Mouse (Mus musculus) limb, embryonic 14.5 days (tissue): ENCODE data around the gene Dab1. TPM values are rescaled to one million over a fixed set of nuclear protein-coding genes. Genes with fewer than 3 reads are reported as not detected.

Source experiments
- ATAC-seq: fragments of 200-750 bp; cut with Nextera tagmentation; 2 replicates; pipeline ENCODE4 v1.8.0; 2017; ENCODE audit warnings: low read depth, moderate number of reproducible peaks, moderate TSS enrichment; ENCODE audit not compliant: low FRiP score
- DNase-seq: peaks from one replicate; pipeline ENCODE4 v3.0.0-alpha.2; 2015; ENCODE audit warnings: low spot score
- H3K27ac ChIP-seq: fragments of 300-500 bp; sonication (generic); replicated peaks from 2 replicates; pipeline ENCODE4 v1.5.1; 2014; ENCODE audit warnings: low read depth, mild to moderate bottlenecking, low read length, moderate library complexity, mixed read lengths
- H3K27me3 ChIP-seq: fragments of 300-500 bp; sonication (generic); 2 replicates; pipeline ENCODE4 v1.6.1; 2014; ENCODE audit warnings: low read length, mixed read lengths; ENCODE audit not compliant: control insufficient read depth, insufficient read depth
- H3K36me3 ChIP-seq: fragments of 300-500 bp; sonication (generic); 2 replicates; pipeline ENCODE4 v1.6.1; 2014; ENCODE audit warnings: mild to moderate bottlenecking, low read length, moderate library complexity, mixed read lengths; ENCODE audit not compliant: control insufficient read depth, insufficient read depth
- H3K4me1 ChIP-seq: fragments of 300-500 bp; sonication (generic); 2 replicates; pipeline ENCODE4 v1.6.1; 2014; ENCODE audit warnings: antibody characterized with exemption, low read length, mixed read lengths; ENCODE audit not compliant: control insufficient read depth, insufficient read depth
- H3K4me2 ChIP-seq: fragments of 300-500 bp; sonication (generic); replicated peaks from 2 replicates; pipeline ENCODE4 v1.6.1; 2014; ENCODE audit warnings: low read depth, mild to moderate bottlenecking, low read length, moderate library complexity; ENCODE audit not compliant: severe bottlenecking
- H3K4me3 ChIP-seq: fragments of 300-500 bp; sonication (generic); replicated peaks from 2 replicates; pipeline ENCODE4 v1.5.1; 2014; ENCODE audit warnings: low read length
- H3K9ac ChIP-seq: fragments of 300-500 bp; sonication (generic); 2 replicates; pipeline ENCODE4 v1.6.1; 2014; ENCODE audit warnings: mild to moderate bottlenecking, low read depth, low read length, moderate library complexity; ENCODE audit not compliant: severe bottlenecking
- H3K9me3 ChIP-seq: fragments of 300-500 bp; sonication (generic); 2 replicates; pipeline ENCODE4 v1.6.1; 2016; ENCODE audit warnings: low read length; ENCODE audit not compliant: control insufficient read depth
- POLR2A ChIP-seq: fragments of 200-500 bp; IDR thresholded peaks from 2 replicates; pipeline ENCODE4 v1.8.0; 2012; ENCODE audit warnings: inconsistent platforms, mild to moderate bottlenecking, moderate library complexity, borderline replicate concordance; ENCODE audit not compliant: insufficient read depth, insufficient read length; ENCODE audit errors: extremely low read depth
- whole genome bisulfite sequencing: fragments of 180-500 bp; shearing (Covaris S2); extraction: QIAGEN DNeasy Blood & Tissue Kit; methylation state at CpG from one replicate; pipeline ENCODE4 v1.1.7; 2014; 5-methylcytosine and 5-hydroxymethylcytosine counted together
- polyA plus RNA-seq, 2 experiments: library from polyadenylated mRNA; depleted of rRNA in 1 of 2; stranded (reverse) in 1 of 2; unstranded in 1 of 2; fragments of >200 nt; fragmentation: Nextera tagmentation in 1 of 2; extraction: Ambion mirVana in 1 of 2; gene quantifications; 2 replicates each; pipeline versions ENCODE4 v1.2.1 to v1.2.3; 2012 to 2014

Dab1 gene
- polyA plus RNA-seq, 2 experiments = 5.5 to 12.1 TPM

- H3K27ac ChIP-seq = no peak overlapping the region
- no peaks in the 10 kb centered on the region for H3K36me3 ChIP-seq
- no peak overlapping the region for H3K9ac ChIP-seq
- DNase-seq = no peak
- WGBS = 95% methylated on average over 1 of the region's 1 CpGs
- no peak overlapping the region for H3K4me2 ChIP-seq
- H3K4me3 ChIP-seq = no peak overlapping the region
- no peaks in the 10 kb centered on the region for H3K27me3 ChIP-seq
- no peak for ATAC-seq
- 0 out of 2 replicates have a peak, but pooled peaks cover 5% of the 10 kb centered on the region for H3K4me1 ChIP-seq
- H3K9me3 ChIP-seq = no peaks in the 10 kb centered on the region
- TF ChIP-seq POLR2A = no peak
Measured at GRCm38 (mm10) chr4:104465594-104465993, 846.4 kb downstream of the Dab1 start.

GRCm38 (mm10) chr4:104468666-104469065 lies 849.5 kb downstream of the Dab1 start:
- Histone ChIP-seq H3K9ac (no peak overlapping the region), H3K36me3 (no peaks in the 10 kb centered on the region), H3K4me1 (0 out of 2 replicates have a peak, but pooled peaks cover 3% of the 10 kb centered on the region), H3K9me3 (no peaks in the 10 kb centered on the region), H3K27me3 (no peaks in the 10 kb centered on the region), H3K4me3 (no peak overlapping the region), H3K4me2 (no peak overlapping the region), H3K27ac (no peak overlapping the region)
- TF ChIP-seq POLR2A = no peak
- no peak for DNase-seq
- WGBS = 75% methylated on average over 3 of the region's 3 CpGs
- ATAC-seq = no peak

GRCm38 (mm10) chr4:104472915-104473314 lies 853.8 kb downstream of the Dab1 start:
- 85% methylated on average over 4 of the region's 4 CpGs for WGBS
- Histone ChIP-seq H3K36me3 (no peaks in the 10 kb centered on the region), H3K27ac (no peak overlapping the region), H3K27me3 (no peaks in the 10 kb centered on the region), H3K4me3 (no peak overlapping the region), H3K9ac (no peak overlapping the region), H3K9me3 (no peaks in the 10 kb centered on the region), H3K4me2 (no peak overlapping the region), H3K4me1 (no peaks in the 10 kb centered on the region)
- no peak for DNase-seq
- ATAC-seq = no peak
- no peak for TF ChIP-seq POLR2A

GRCm38 (mm10) chr4:104476841-104477240 lies 857.7 kb downstream of the Dab1 start:
- Histone ChIP-seq H3K9me3 (no peaks in the 10 kb centered on the region), H3K27ac (no peak overlapping the region), H3K4me3 (no peak overlapping the region), H3K4me2 (no peak overlapping the region), H3K27me3 (no peaks in the 10 kb centered on the region), H3K4me1 (no peaks in the 10 kb centered on the region), H3K36me3 (no peaks in the 10 kb centered on the region), H3K9ac (no peak overlapping the region)
- no peak for TF ChIP-seq POLR2A
- DNase-seq = no peak
- WGBS = 89% methylated on average over 7 of the region's 7 CpGs
- ATAC-seq = no peak

GRCm38 (mm10) chr4:104483948-104484347 lies 864.8 kb downstream of the Dab1 start:
- ATAC-seq (no peak), DNase-seq (no peak)
- no peak for TF ChIP-seq POLR2A
- no peak overlapping the region for H3K4me3 ChIP-seq
- H3K36me3 ChIP-seq = no peaks in the 10 kb centered on the region
- H3K27me3 ChIP-seq = no peaks in the 10 kb centered on the region
- no peak overlapping the region for H3K27ac ChIP-seq
- H3K4me1 ChIP-seq = no peaks in the 10 kb centered on the region
- H3K9me3 ChIP-seq = no peaks in the 10 kb centered on the region
- no peak overlapping the region for H3K4me2 ChIP-seq
- WGBS = 83% methylated on average over 1 of the region's 1 CpGs
- H3K9ac ChIP-seq = no peak overlapping the region

GRCm38 (mm10) chr4:104497221-104497620 lies 878.1 kb downstream of the Dab1 start:
- Histone ChIP-seq H3K27me3 (no peaks in the 10 kb centered on the region), H3K9me3 (no peaks in the 10 kb centered on the region), H3K36me3 (no peaks in the 10 kb centered on the region), H3K27ac (no peak overlapping the region), H3K4me3 (no peak overlapping the region), H3K4me2 (no peak overlapping the region), H3K9ac (no peak overlapping the region), H3K4me1 (0 out of 2 replicates have a peak, but pooled peaks cover 3% of the 10 kb centered on the region)
- WGBS = 100% methylated on average over 1 of the region's 1 CpGs
- DNase-seq (no peak), ATAC-seq (no peak)
- TF ChIP-seq POLR2A = no peak
